Mouse (Mus musculus): ENCODE measurements around the gene Slc6a3. TPM values are rescaled to one million over a fixed set of nuclear protein-coding genes. Genes with fewer than 3 reads are reported as not detected.

The Slc6a3 gene
- polyA plus RNA-seq (2015; fragmentation: Nextera tagmentation; extraction: Ambion mirVana): 0.13 TPM in 1 of 2 replicates, not detected in the other

DNA sequence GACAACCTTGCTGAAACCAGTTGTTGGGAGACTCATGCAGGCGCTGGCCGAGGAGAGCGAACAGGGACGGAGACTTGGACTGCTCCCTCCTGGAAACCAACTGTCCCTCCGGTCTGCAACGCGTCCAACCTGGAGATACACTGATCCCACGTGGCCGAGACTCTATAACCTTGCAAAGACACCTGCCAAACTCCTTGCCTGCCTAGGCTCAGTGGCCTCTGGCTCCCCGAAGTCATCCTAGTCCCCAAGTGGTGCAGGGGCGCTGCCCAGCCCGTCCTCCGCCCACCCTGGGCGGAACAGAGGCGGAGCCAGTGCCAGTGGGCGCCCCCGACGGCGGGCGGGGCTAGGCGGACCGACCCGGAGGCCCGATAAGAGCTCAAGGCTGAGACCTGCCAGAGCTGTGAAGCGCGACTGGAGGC, at the start of gene Slc6a3:
Gene Slc6a3 (plus strand): TSS at position 345 of the 419 bp plus-strand sequence.
- Histone ChIP-seq H3K27me3 (peaks cover 57% of the 10 kb centered on the region), H3K4me1 (replicated peaks) (peaks cover 11% of the 10 kb centered on the region), H3K27ac (replicated peaks) (no peak within 1 kb of the TSS), H3K4me2 (peak within 1 kb of the TSS; percentile 71), H3K9me3 (no peaks in the 10 kb centered on the region), H3K9ac (peak within 1 kb of the TSS; percentile 47; the same call in 1 of the 2 replicates), H3K4me3 (peak within 1 kb of the TSS; percentile 40), H3K36me3 (no peaks in the 10 kb centered on the region)
- peak; percentile 65; the same call in 1 of the 2 replicates for ATAC-seq (ENCODE audit: low read depth)
- WGBS: 0% methylated on average over 26 of the region's 26 CpGs

DNA sequence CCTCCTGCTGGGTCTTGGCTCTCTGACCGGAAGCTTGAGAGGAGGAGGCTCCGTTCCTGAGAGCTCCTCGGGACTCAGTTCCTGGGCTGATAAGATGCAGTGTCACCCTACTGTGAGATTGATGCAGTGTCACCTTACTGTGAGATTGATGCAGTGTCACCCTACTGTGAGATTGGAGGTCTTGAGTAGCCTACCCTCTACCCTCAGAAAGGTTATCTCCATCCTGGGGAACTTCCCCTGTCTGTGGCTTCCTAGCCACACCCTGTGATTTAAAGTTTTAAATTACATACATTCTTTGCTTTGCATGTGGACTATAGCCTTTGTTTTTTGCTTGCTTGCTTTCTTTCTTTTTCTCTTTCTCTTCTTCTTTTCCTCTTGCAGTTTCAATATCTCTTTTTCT, 48.4 kb upstream of the Slc6a3 start:
- 74% methylated on average over 3 of the region's 3 CpGs for WGBS
- H3K4me1 ChIP-seq (replicated peaks): peaks cover 16% of the 10 kb centered on the region; the same call in 1 of the 2 replicates
- H3K36me3 ChIP-seq: peaks cover 85% of the 10 kb centered on the region
- no peak overlapping the region for H3K4me2 ChIP-seq
- H3K4me3 ChIP-seq: no peak overlapping the region
- no peak overlapping the region for H3K9ac ChIP-seq
- H3K27ac ChIP-seq (replicated peaks): no peak overlapping the region
- H3K9me3 ChIP-seq: no peaks in the 10 kb centered on the region
- H3K27me3 ChIP-seq: no peaks in the 10 kb centered on the region
- no peak for ATAC-seq (ENCODE audit: low read depth)

DNA sequence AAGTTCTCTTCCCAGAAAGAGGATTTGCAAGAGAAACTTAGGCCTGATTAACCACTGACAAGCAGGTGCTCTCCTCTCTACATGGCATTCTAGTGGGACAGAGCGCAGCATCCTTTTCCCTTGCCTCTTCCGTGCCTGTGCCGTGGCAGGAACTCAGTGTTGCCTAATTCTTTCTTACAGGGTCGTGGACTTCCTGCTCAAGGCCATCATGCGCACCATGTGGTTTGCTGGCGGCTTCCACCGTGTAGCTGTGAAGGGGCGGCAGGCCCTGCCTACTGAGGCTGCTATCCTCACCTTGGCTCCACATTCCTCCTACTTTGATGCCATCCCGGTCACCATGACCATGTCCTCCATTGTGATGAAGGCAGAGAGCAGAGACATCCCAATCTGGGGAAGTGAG, 47.8 kb upstream of the Slc6a3 start:
- Histone ChIP-seq H3K9me3 (no peaks in the 10 kb centered on the region), H3K4me3 (no peak overlapping the region), H3K27me3 (no peaks in the 10 kb centered on the region), H3K27ac (replicated peaks) (no peak overlapping the region), H3K4me1 (replicated peaks) (peaks cover 16% of the 10 kb centered on the region; the same call in 1 of the 2 replicates), H3K36me3 (peaks cover 87% of the 10 kb centered on the region), H3K4me2 (no peak overlapping the region), H3K9ac (no peak overlapping the region)
- 90% methylated on average over 9 of the region's 9 CpGs for WGBS
- no peak for ATAC-seq (ENCODE audit: low read depth)

DNA sequence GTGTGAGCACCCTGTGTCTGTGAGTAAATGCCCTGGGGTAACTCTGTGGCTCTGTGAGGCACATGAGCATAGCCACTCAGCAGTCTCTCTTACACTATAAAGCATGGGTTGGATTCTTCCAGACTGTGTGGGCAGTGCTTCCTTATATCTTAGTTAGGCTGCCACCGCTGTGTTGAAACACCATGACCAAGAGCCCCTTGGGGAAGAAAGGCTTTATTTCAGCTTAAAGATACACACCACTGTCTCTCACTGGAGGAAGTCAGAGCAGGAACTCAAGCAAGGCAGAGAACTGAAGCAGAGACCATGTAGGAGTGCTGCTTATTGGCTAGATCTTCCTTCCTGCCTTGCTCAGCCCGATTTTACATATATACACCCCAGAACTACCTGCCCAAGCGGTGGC, 46.6 kb upstream of the Slc6a3 start:
- Histone ChIP-seq H3K4me2 (no peak overlapping the region), H3K27ac (replicated peaks) (0 out of 2 replicates have a peak overlapping the region, but pooled peaks have one; percentile 54), H3K4me3 (no peak overlapping the region), H3K27me3 (no peaks in the 10 kb centered on the region), H3K4me1 (replicated peaks) (peaks cover 16% of the 10 kb centered on the region; the same call in 1 of the 2 replicates), H3K9me3 (no peaks in the 10 kb centered on the region), H3K9ac (no peak overlapping the region), H3K36me3 (peaks cover 87% of the 10 kb centered on the region)
- WGBS: 85% methylated on average over 3 of the region's 3 CpGs
- ATAC-seq (ENCODE audit: low read depth): no peak

DNA sequence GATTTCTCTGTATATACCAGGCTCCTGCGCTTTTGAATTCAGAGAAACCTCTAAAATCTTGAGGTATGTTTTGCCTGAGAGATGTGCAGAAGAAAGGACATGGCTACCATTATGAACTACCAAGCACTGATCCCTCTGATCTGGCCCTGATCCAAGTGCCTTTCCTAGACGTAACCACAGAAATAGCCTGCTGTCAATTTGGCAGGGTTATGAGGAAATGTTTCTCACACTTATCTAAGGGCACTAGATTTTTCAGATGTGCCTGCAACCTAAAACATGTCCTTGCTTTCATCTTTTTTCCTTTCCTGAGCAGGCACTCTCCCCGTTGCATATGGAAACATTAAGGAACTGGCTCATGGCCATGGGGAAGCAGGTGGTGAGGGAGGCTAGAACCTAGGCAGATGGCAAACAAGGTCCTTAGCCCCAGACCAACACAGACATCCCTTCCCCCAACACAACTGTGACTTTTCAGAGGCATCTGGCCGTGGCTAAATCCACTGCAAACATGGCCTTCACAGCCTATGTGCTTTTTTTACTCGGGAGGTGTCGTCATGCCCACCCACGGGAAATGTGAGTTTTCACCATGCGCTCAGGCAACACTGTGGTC, 45.9 kb upstream of the Slc6a3 start:
- peaks cover 87% of the 10 kb centered on the region for H3K36me3 ChIP-seq
- no peak overlapping the region for H3K4me2 ChIP-seq
- peak overlapping the region; percentile 54 for H3K27ac ChIP-seq (replicated peaks)
- no peak overlapping the region for H3K4me3 ChIP-seq
- 0 out of 2 replicates have a peak, but pooled peaks have one; percentile 63 for ATAC-seq (ENCODE audit: low read depth)
- no peak overlapping the region for H3K9ac ChIP-seq
- peaks cover 16% of the 10 kb centered on the region; the same call in 1 of the 2 replicates for H3K4me1 ChIP-seq (replicated peaks)
- H3K9me3 ChIP-seq: no peaks in the 10 kb centered on the region
- no peaks in the 10 kb centered on the region for H3K27me3 ChIP-seq
- 75% methylated on average over 8 of the region's 8 CpGs for WGBS

DNA sequence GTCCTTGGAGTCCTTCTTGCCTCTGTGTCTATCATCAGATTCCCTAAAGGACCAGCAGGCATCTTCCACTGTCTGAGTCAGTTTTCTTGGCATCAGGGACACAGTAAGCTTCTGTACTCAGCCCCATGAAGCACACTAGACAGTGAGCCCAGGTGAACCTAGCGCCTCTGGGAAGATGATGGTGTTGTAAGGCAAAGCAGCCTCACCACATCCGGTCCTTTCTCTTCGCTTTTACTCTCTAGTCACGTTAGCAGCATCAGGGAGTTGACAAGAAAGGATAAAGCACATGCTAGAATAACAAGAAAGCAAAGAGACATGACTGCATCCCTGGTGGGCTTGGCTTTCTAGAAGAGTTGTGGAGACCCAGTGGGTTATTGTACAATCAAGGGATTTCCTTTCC, 43.4 kb upstream of the Slc6a3 start:
- no peaks in the 10 kb centered on the region for H3K27me3 ChIP-seq
- H3K4me3 ChIP-seq: no peak overlapping the region
- no peak overlapping the region for H3K27ac ChIP-seq (replicated peaks)
- H3K9ac ChIP-seq: no peak overlapping the region
- ATAC-seq (ENCODE audit: low read depth): no peak
- 91% methylated on average over 4 of the region's 4 CpGs for WGBS
- H3K4me2 ChIP-seq: no peak overlapping the region
- H3K9me3 ChIP-seq: no peaks in the 10 kb centered on the region
- peaks cover 88% of the 10 kb centered on the region for H3K36me3 ChIP-seq
- peaks cover 16% of the 10 kb centered on the region; the same call in 1 of the 2 replicates for H3K4me1 ChIP-seq (replicated peaks)

DNA sequence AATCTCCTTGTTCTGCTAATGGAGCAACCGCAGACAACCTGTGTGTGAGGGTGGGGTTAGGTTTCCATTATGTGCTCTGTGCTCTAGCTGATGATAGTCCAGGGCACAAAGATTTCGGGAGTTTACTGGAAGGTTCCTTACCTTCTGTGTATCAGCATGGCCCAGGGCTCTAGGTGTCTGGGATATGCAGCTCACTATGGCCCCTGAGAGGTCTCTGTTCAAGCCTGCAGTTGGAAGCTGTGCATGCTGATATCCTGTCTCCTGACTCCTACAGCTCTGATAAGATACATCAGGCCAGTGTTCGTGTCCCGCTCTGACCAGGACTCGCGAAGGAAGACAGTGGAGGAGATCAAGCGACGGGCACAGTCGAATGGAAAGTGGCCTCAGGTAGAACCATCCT, 42.0 kb upstream of the Slc6a3 start:
- Histone ChIP-seq H3K27ac (replicated peaks) (no peak overlapping the region), H3K4me2 (no peak overlapping the region), H3K9me3 (no peaks in the 10 kb centered on the region), H3K4me1 (replicated peaks) (peaks cover 15% of the 10 kb centered on the region; the same call in 1 of the 2 replicates), H3K9ac (no peak overlapping the region), H3K36me3 (peaks cover 89% of the 10 kb centered on the region), H3K4me3 (no peak overlapping the region), H3K27me3 (no peaks in the 10 kb centered on the region)
- 97% methylated on average over 9 of the region's 9 CpGs for WGBS
- ATAC-seq (ENCODE audit: low read depth): no peak

DNA sequence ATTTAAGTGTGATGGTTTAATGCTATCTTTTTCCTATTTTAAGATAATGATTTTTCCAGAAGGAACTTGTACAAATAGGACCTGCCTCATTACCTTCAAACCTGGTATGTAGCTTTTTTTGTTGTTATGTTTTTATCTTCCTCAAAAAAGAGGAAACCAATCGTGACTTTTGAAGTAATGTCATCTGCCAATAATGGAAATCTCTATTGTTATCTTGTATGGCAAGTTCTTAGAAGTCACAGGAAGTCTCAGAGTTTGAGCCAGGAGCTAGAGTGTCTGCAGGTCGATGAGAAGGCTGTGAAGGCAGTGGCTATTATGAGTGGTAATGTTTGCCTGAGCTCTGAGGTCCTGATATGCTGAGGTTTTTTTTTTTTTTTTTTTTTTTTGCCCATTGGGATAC, 40.4 kb upstream of the Slc6a3 start:
- Histone ChIP-seq H3K36me3 (peaks cover 84% of the 10 kb centered on the region), H3K27ac (replicated peaks) (no peak overlapping the region), H3K9me3 (no peaks in the 10 kb centered on the region), H3K4me3 (no peak overlapping the region), H3K27me3 (no peaks in the 10 kb centered on the region), H3K9ac (no peak overlapping the region), H3K4me1 (replicated peaks) (no peaks in the 10 kb centered on the region), H3K4me2 (no peak overlapping the region)
- 86% methylated on average over 2 of the region's 2 CpGs for WGBS
- ATAC-seq (ENCODE audit: low read depth): no peak

DNA sequence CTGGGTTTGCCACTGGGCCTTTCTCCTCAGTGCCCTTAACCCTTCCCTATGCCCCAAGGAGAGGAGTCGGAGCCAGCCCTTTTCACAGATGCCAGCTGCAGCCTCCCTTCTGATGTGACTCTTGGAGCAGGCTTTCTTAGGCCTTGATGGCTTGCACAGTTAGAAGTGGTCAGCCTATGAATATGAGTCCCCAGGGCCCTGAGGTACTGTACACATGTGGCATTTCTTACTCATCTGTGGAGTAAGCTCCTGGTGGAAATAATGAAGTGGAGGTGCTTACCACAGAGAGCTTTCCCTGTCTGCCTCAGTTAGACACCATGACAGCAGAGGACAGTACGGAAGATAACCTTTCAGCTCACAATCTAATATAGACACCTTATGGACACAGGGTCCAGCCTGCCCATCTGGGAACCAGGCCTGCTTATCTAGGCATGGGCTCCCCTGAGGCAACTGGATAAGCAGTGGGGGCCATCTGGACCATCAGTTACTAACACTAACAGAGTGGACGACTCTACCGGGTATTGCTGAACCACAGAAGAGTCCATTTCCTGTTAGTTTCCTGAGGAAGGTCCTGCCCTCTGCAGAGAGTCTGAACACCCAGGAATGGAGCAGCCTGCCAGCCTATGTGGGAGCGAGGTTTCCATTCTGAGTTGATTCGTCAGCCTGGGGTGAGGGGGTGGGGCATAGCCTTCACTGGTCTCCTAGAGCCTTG, 36.5 kb upstream of the Slc6a3 start:
- Histone ChIP-seq H3K4me3 (no peak overlapping the region), H3K9me3 (no peaks in the 10 kb centered on the region), H3K4me1 (replicated peaks) (no peaks in the 10 kb centered on the region), H3K27me3 (no peaks in the 10 kb centered on the region), H3K27ac (replicated peaks) (no peak overlapping the region), H3K9ac (no peak overlapping the region), H3K36me3 (peaks cover 69% of the 10 kb centered on the region), H3K4me2 (no peak overlapping the region)
- WGBS: 80% methylated on average over 6 of the region's 6 CpGs
- no peak for ATAC-seq (ENCODE audit: low read depth)

DNA sequence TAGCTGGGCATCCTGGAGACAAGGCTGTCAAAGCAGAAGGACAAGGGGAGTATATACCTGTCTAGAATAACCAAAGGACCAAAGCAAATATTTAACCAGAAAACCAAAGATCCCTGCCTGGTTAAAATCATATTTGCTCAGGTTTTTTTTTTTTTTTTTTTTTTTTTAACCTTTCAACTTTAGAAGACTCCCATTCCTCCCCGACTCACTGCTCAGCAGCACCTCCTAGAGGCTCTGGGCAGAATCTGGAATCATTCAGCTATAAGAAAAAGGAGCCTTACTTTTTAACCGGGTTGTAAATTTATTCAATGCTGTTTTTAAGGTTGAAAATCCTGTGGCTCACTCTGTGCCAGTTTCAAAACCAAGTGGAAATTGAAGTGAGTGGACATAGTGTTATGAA, 33.8 kb upstream of the Slc6a3 start:
- H3K9ac ChIP-seq: no peak overlapping the region
- peaks cover 44% of the 10 kb centered on the region for H3K36me3 ChIP-seq
- no peak overlapping the region for H3K4me3 ChIP-seq
- no peak for ATAC-seq (ENCODE audit: low read depth)
- no peak overlapping the region for H3K27ac ChIP-seq (replicated peaks)
- peaks cover 5% of the 10 kb centered on the region; the same call in 1 of the 2 replicates for H3K4me1 ChIP-seq (replicated peaks)
- no peaks in the 10 kb centered on the region for H3K9me3 ChIP-seq
- no peaks in the 10 kb centered on the region for H3K27me3 ChIP-seq
- WGBS: 63% methylated on average over 2 of the region's 2 CpGs
- H3K4me2 ChIP-seq: no peak overlapping the region

DNA sequence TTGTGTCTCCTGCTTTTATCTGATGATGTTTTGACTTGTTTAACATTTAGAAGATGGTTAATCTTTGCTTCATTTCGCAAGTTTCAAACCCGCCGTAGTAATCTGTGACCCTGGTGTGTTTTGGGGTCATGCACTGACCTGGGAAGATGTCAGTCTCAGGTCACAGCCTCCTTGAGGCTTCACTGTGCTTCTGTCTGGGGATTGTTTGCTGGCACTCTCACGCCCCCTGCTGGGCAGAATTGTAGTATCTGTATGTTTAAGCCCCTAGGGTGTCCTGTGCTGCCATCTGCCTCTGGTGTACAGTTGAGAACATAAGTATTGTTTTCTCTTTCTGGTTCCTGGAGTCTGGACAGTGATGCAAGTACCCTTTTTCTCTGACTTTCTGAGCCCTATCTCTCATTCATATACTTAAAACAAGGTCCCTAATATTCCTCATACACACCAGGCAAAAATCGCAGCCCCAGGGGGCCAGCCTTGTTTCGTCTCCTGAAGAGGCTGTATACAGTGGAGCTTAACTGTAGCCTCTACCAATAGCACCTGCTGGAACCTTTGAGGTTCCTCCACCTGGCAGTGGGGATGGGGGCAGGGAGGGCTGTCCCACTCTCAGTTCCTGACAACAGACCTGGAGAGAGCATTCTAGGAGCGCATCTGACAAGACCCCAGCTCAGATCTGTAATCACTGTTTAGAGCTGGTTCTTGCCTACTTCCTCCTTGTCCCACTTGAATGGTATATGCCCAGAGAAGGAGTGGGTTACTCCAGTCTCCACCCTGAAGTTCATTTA, 30.7 kb upstream of the Slc6a3 start:
- no peaks in the 10 kb centered on the region for H3K9me3 ChIP-seq
- WGBS: 62% methylated on average over 7 of the region's 7 CpGs
- peaks cover 41% of the 10 kb centered on the region for H3K36me3 ChIP-seq
- H3K4me1 ChIP-seq (replicated peaks): peaks cover 5% of the 10 kb centered on the region; the same call in 1 of the 2 replicates
- H3K4me2 ChIP-seq: no peak overlapping the region
- ATAC-seq (ENCODE audit: low read depth): peak; percentile 71; the same call in 1 of the 2 replicates
- no peak overlapping the region for H3K27ac ChIP-seq (replicated peaks)
- H3K4me3 ChIP-seq: no peak overlapping the region
- no peaks in the 10 kb centered on the region for H3K27me3 ChIP-seq
- no peak overlapping the region for H3K9ac ChIP-seq
